Mouse (Mus musculus): ENCODE measurements around the gene Adgrb2. TPM values are rescaled to one million over a fixed set of nuclear protein-coding genes. Genes with fewer than 3 reads are reported as not detected.

Adgrb2 gene
- 263 and 272 TPM in 2 replicates for polyA plus RNA-seq (2012; rRNA removed)

DNA sequence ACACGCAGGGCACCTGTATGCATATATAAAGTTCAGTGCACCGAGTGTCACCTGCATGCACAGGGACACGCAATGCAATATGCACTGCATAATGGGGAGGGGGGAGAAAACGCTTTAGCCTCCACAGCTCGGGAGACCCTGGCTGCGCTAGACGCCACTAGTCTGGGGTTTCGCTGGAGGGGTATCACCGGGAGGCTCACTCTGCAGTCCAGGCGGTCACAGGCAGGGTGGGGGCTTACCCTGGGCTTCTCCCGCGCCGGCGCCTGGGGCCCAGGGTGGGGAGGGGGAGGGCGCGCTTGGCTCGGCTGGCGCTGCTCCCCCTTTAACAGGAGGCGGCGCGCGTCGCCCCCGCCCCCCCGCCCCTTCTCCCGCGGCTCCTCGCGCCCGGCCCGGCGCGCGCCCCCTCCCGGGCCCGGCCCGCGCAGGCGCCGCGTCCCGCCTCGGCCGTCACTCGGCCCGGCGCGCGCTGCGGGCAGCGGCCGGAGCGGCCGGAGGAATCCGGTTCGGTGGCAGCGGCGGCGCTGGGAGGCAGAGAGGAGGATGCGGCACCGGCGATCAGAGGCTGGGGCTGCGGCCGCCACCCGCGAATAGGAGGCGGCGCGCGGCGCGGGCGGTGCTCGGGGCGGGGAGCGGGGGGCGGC is at the start of gene Adgrb2:
Gene Adgrb2, plus strand, starts transcription at position 450 of the 641 bp plus-strand sequence.
- DNase-seq (ENCODE audit: extremely low spot score in 1 of 2, low spot score in 1 of 2): no peak

DNA sequence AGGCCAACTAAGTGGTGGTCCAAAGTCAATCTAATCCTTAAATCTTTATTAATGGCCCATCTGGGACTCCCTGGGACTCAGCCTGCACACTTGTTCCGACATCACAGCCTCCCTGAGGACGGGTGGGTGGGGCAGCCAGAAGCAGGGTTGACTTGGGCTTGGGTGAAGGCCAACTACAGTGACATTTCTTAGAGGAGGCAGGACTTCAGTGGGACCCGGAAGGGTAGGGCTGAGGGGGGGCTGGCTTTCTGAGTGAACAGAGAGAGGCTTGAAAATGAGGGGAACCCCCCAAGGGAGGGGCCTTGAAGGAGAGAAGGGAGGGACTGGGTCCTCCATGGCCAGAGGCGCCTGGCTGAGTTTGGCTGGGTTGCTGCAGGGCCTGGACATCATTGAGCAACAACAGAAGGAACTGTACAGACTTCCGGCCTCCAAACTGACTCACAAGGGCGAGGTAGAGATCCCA is 33.3 kb upstream of the Adgrb2 start:
- no peak for DNase-seq (ENCODE audit: extremely low spot score in 1 of 2, low spot score in 1 of 2)

DNA sequence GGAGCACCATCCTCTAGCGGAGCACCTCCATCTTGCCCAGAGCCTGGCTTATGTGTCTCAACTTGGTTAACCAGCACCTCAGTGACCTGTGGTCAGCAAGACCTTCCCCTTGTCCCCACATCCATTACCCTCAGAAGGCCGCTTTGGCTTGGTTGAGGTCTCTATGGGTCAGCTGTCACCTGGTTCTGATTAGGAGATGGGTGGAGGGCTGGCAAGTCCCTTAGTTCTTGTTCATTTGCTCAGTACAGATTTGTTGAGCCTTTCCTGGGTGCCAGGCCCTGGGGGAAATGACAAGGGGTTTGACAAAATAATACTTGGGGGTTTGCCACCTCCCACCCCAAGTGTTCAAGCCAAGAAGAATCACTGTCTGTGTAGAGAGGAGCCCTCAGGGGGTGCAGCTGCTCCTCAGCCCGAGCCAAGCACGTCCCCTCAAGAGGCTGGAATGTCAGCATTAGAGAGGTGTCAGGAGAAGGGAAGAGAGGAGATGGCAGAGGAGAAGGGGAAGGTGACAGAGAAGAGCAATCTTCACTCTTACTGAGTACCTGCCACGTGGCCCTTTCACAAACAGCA is 32.3 kb upstream of the Adgrb2 start:
- no peak for DNase-seq (ENCODE audit: extremely low spot score in 1 of 2, low spot score in 1 of 2)

DNA sequence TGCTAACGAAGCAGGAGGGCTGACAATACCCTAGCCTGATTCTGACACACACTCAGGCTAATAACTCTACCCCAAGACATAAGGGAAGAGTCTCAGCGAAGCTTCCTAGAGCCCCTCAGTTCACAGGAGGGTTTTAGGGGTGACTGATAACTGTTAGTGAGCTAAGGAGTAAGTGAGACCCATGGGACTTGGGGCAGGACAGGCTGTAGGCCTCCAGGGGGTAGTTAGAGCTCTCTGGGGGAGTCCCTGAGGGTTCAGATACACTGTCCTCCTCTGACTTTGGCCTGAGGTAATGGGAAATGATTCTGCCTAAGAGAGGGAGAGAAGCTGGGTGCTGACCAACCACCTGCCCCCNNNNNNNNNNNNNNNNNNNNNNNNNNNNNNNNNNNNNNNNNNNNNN is 30.1 kb upstream of the Adgrb2 start:
- no peak for DNase-seq (ENCODE audit: extremely low spot score in 1 of 2, low spot score in 1 of 2)

DNA sequence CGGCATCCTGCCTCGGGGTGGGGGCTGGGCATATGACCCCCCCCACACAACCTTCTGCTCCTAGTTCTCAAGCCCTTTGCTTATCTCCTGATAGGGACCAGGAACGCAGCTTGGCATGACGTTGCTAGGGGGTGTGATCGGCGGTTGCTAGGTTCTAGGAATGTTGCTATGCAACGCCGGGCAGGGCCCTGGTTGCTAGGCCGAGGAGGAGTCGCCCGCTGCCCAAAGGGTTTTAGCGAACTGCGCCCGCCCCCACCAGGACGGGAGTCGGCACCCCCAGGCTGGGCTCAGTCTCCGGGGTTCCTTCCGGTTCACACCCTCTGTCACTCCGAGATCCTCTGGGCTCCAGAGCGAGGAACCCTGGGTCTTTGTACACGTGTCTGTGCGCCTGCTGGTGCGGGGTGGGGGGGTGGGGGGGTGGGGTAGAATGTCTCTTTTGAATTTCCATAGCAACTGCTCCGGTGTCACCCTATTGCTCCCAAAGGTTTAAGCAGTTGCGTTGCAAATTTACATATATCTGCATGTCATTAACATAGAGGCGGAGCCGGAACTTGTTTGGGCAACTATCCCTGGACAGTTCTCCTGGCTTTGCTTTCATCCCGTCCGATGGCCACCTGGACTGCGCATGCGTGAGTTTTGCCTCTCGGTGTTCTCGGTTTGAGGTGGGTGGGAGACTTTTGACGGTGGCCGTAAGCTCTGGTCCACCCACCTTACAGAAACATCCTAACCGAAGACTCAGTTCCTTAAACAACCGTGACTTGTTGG is 24.3 kb upstream of the Adgrb2 start:
- DNase-seq (ENCODE audit: extremely low spot score in 1 of 2, low spot score in 1 of 2): peak; percentile 87 to 89

DNA sequence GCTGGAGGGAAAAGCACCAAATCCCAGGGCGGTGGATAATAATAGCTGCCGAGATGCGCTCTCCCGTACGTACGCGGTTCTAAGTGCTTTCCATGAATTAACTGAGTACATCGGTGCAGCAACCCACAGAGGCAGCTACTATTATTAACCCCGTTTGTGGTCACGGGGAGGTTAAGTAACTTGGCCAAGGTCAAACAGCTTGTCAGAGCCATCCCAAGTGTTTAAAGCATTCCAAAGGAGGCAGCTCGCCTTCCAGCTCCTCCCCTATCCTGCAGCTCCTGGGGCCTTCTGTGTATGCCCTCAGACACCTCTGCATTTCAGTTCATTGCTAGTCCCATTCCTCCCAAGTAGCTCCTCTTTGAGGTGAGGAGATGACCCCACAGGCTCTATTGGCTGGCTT is 19.4 kb upstream of the Adgrb2 start:
- DNase-seq (ENCODE audit: extremely low spot score in 1 of 2, low spot score in 1 of 2): no peak

DNA sequence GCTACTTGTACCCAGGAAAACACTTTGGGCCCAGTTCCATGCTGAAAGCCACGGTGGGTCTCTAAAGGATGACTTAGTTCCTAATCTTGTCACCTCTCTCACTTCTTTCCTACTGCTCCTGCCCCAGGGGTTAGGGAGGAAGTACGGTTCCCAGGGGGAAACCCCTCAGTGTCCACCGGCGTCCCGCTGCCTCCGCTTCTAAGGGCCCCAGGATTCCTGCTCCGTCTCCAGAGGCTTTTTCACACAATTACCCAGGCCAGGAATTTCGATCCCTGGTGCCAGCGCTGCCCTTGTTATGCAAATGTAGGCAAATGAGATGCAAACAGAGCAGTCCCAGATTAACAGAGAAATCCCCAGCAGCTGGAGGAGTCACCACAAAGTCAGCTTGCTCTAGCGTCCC is 18.5 kb upstream of the Adgrb2 start:
- DNase-seq (ENCODE audit: extremely low spot score in 1 of 2, low spot score in 1 of 2): peak in 1 of 2 experiments; percentile 69

DNA sequence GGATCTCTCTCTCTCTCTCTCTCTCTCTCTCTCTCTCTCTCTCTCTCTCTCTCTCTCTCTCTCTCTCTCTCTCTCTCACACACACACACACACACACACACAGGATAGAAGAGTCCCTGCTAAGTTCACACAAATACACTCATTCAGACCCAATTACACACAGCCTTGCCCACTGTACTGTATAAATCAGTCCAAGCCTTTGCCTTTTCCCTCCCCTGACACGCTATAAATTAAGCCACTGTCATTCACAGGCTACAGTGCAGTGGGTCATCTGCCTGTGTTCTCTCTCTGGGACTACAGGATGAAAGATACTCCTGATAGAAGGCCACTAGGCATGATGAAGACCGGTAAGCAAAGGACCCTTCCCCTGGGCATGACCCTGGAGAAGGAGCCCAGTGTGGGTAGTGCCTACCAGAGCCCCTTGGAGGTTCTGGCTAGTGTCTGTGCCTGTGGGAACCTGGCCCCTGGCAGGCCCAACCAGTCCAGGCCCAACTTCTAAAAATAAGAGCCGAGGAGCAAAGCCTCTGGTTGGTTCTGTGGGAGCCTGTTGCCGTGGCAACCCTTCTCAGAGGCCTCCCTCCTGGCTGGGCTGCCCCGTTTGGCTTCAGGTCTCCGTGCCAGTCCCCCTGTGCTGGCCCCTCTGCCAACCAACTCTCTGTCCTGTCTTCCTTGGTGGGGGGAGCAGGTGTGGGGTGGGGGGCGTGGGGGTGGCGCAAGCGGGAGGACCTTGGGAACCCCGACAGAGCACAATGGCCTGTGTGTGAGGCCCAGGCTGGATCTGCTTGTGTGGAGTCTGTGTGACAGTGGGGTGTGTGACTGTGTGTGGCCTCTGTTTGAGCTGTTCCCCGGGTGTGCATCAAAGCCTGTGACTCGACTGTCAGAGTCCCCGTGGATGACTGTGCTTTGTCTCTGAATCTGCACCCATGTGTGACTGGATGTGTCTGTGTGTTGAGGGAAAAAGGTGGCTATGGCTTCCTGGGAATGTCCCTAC is 17.4 kb upstream of the Adgrb2 start:
- DNase-seq (ENCODE audit: extremely low spot score in 1 of 2, low spot score in 1 of 2): peak in 1 of 2 experiments; percentile 73

DNA sequence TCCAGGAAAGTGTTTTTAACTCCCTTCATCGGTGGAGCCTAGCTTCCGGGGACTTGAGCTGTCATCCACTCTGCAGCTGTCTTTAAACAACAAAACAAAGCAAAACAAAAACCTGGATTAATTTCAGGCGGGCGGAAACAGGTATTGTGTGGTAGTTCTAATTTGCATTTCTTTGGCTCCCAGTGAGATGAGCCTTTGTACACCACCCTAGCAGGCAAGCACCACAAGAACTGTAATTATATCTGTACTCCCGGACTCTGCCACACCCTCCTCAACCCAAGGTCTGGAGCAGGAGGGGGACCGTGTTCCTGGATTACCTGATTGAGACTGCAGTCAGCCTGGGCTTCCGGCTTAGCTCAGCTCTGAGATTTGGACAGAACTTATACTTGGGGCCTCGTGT is 14.5 kb upstream of the Adgrb2 start:
- no peak for DNase-seq (ENCODE audit: extremely low spot score in 1 of 2, low spot score in 1 of 2)

DNA sequence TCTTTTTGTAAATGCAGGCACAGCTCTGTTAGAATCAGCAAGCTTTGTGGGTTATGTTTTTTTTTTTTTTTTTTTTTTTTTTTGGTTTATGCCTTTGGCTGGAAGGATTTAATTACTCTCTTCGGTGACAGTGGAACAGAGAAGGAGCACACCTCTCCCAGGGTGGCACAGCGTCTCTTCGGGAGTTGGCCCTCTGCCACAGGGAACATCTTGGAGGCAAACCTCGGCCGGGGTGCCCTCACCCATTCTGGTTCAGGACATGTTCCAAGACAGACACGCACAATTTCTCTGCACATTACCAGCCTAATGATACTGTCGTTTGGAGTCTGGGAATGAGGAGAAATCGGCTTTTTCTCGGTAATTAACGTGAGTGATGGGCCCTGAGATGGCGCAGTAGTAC is 13.8 kb upstream of the Adgrb2 start:
- DNase-seq (ENCODE audit: extremely low spot score in 1 of 2, low spot score in 1 of 2): no peak

DNA sequence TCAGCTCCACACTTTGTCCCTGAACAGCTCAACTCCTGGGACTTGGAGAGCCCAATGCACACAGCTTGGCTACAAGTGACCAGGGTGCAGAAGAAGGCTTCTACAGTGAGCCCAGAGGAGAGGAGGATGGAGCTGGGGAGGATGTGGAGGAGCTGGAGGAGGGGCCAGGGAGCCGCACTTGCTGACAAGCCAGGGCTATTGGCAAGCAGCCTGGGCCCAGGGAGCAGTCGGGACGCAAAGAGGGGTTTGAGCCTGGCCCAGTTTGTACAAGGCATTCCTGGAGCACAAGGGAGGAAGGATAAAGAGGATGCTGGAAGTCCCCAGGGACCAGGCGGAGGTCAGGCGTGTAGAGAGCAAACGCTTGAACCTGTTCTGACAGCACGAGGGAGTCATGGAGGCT is 12.7 kb upstream of the Adgrb2 start:
- DNase-seq (ENCODE audit: extremely low spot score in 1 of 2, low spot score in 1 of 2): no peak

DNA sequence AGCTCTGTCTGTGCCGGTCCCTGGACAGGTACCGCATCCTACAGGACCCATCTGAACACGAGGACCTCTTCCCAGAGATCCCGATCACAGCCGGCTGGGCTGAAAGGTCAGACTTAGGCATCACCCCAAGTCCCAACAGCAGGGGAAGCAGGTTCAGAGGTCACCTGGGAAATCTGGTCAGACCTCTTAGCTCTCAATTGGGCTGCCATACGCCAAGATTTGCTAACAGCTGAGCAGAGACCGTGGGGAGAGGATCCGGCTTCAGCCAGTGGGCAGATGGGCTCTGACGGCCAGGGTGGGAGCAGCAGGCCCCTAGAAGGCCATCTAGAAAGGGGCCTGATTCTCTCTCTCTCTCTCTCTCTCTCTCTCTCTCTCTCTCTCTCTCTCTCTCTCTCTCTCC is 10.4 kb upstream of the Adgrb2 start:
- DNase-seq (ENCODE audit: extremely low spot score in 1 of 2, low spot score in 1 of 2): no peak

DNA sequence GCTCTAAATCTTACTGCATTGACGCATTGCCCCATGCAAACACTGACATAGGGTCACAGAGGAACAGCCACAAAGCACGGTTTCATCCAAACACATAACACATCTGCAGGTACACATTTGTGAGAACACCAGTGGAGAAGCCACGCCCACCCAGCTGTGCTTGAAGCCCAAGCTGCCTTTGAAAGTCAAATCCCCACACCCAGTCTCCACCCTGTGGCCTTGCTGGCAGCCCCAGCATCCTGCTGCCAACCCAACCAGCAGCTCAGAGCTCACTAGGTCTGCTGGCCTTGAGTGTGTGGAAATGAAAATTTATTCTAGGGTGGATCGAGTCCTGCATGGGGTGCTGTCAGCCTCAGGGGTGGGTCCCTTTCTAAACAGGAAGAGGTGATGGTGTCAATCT is 7.4 kb upstream of the Adgrb2 start:
- DNase-seq (ENCODE audit: extremely low spot score in 1 of 2, low spot score in 1 of 2): no peak

DNA sequence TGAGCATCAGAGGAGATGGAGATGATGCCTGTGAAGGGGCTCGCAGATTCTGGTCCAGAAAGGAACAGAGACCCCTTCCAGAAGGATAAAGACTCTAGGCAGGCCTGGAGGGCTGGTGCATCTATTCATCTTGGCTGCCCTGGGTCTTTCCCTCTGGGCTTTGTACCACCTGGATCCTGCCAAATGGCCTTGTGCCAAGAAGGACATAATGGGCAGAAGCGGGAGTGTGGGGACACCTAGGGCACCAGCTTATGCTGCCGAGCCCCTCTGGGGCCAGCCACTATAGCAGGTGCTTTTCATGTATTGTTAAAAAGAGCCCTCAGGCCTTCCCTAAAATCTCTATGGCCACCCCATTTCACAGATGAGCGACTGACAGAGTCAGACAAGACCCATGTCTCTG is 6.4 kb upstream of the Adgrb2 start:
- no peak for DNase-seq (ENCODE audit: extremely low spot score in 1 of 2, low spot score in 1 of 2)

DNA sequence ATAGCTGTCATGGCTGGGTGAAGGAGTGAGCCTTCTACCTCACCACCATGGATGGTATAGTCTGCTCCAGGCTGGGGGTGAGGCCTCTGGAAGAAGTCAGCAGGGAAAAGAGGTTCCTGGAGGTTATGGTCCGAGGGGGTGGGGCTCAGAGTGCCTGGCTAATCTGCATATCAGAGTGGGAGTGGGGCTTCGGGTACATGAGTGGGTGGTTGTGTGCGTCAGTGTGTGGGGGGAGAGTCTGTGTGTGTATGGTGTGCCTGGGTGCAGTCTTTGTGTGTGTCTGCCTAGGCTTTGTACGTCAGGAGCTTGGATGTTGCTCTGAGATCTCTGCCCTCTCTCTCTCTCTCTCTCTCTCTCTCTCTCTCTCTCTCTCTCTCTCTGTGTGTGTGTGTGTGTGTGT is 5.7 kb upstream of the Adgrb2 start:
- peak in 1 of 2 experiments; percentile 57 for DNase-seq (ENCODE audit: extremely low spot score in 1 of 2, low spot score in 1 of 2)

DNA sequence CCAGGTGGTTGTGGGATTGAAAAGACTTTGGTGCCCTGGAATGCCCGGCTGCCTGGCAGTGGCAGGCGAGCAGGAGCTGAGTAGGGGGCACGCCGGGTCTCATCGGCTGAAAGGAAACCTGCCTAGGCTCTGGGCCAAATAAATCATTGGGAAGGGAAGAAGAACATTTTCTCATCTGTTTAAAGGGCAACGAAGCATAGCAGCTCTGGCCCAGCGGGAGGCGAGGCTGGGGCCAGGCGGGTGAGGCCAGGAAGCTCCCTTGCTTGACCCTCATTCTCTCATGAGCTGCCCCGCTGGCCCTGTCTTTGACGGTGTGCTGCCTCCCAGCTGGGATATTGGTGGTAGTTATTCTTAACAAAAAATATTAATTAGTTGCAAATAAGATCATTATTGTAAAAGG is 3.0 kb upstream of the Adgrb2 start:
- no peak for DNase-seq (ENCODE audit: extremely low spot score in 1 of 2, low spot score in 1 of 2)

DNA sequence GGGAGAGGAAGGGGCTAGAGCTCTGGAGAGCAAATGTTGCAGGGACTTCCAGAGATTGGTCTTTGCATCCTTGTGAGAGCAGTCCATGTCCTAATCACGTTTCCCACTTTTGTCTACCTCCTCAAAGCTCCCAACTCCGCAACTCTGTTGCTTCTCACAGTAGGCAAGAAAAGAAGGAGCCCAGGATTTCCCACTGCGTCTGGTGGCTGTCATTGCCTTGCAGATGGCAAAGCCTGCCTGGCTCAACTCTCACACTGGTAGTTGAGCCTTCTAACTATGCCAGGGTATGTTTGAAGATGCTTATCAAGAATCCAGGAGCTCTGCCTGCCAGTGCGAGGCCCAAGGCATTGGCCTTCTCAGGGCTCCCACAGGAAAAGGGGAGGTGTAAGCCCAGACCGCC is 1.6 kb upstream of the Adgrb2 start:
- no peak for DNase-seq (ENCODE audit: extremely low spot score in 1 of 2, low spot score in 1 of 2)

DNA sequence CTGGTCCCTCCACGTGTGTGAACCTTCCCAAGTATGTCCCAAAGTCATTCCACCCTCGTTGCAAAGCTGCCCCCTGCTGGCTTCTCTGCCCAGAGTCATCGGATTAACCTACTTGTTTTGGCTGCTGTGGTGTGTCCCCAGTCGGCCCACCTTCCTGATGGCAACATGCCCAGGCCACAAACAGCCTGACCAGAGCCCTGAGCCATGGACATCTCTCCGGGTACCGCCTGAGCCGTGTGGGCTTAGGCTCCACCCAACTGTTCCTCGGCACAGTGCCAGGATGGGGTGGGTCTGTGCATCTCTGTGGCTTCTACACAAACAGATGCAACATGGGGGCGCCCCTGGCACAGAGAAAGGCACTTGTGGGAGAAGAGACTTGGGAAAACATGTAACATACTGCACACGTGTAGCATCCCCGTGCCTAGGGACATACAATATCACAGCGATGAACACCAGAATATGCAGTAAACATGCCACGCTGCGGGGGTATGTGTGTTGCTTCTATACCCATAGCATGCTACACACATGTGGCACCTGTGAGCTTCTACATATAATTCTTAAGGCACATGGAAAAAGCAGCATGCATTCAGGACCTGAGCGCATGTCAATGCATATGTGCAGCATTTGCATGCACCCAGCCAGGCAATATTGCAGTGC is 778 bp upstream of the Adgrb2 start:
- peak; percentile 82 to 91 for DNase-seq (ENCODE audit: extremely low spot score in 1 of 2, low spot score in 1 of 2)

DNA sequence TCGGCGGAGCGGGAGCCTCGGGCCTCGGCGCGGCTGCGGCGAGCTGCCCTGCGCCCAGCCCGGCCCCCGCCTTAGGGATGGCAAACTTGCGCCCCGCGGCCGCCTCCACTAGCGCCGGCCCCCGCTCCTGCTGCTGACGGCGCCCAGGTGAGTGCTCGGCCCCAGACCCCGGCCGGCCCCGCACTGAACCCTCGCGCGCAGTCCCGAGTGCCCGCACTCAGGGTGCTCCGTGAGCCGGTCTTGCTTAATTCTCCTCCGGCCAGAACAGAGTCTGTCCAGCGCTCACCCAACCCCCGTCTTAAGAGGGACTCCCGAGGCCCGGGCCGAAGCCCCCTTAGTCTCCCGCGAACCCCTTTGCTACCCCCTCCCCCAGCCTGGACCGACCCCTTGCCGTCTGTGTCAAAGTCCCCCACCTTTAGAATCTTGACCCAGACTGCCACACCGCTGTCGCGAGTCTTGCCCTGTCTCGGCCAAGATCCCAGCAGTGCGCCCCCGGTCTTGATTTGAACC is 546 bp downstream of the Adgrb2 start:
- no peak for DNase-seq (ENCODE audit: extremely low spot score in 1 of 2, low spot score in 1 of 2)
